ENCODE assay signal across 28 mouse cellular contexts in the genomic region with DNA sequence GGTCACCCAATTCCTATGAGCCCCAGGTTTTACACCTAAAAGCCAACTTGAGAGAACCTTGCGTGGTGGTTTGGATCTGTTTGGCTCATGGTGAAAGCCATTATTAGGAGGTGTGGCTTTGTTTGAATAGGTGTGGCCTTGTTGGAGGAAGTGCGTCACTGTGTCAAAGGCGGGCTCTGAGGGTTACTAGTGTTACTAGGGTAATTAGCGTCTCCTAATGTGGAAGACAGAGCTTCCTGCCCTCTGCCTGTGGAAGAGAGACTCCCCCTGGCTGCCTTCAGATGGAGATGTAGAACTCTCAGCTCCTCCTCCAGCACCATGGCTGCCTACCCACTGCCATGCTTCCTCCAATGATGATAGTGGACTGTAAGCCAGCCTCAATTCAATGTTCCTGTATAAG. TPM values are rescaled to one million over a fixed set of nuclear protein-coding genes. Genes with fewer than 3 reads are reported as not detected.
DNase-seq lines count a peak whose midpoint lies in the region; ATAC-seq and TF ChIP-seq lines count a peak whose summit lies in the region.
"Had no signal": no experiment of that assay in that cellular context is flagged by ENCODE, and none has a peak within 500 bp of the region (broad histone marks: within the 10 kb centered on the region; RNA-seq: fewer than 3 reads in every experiment).

No protein-coding gene starts in this region.

- no peak for TF ChIP-seq EP300 in heart, adult 2 months (IDR thresholded peaks at IDR 0.05; ENCODE audit: insufficient read depth, low read depth, low read length)

- no peaks in the 10 kb centered on the region for H3K79me2 ChIP-seq in heart, adult 2 months (replicated peaks; ENCODE audit: control insufficient read depth, insufficient read depth, low read length)

- no peak overlapping the region for H3K27ac ChIP-seq in heart, adult 2 months
- H3K27ac ChIP-seq: embryonic facial prominence, embryonic 12.5 days; embryonic facial prominence, embryonic 15.5 days; heart, embryonic 15.5 days; hindbrain, embryonic 14.5 days; hindbrain, postnatal 0 days had no signal

- intact Hi-C loops in heart, adult 2 months (cut with DNase I): no loop called here
- intact Hi-C loops in heart, postnatal 25 days (cut with DNase I): no loop called here

- no peaks in the 10 kb centered on the region for H3K36me3 ChIP-seq in heart, adult 2 months (ENCODE audit: control insufficient read depth, insufficient read depth, low read length)
- H3K36me3 ChIP-seq: embryonic facial prominence, embryonic 12.5 days; embryonic facial prominence, embryonic 15.5 days; heart, embryonic 12.5 days; heart, embryonic 15.5 days had no signal

- TF ChIP-seq CTCF in heart, adult 2 months (IDR thresholded peaks at IDR 0.05): peak; percentile 45

- no peak overlapping the region for H3K4me3 ChIP-seq in heart, adult 2 months
- H3K4me3 ChIP-seq: embryonic facial prominence, embryonic 12.5 days; embryonic facial prominence, embryonic 15.5 days; heart, embryonic 12.5 days; heart, embryonic 15.5 days had no signal

- H3K27me3 ChIP-seq in heart, adult 2 months (ENCODE audit: control insufficient read depth, insufficient read depth, low read length): no peaks in the 10 kb centered on the region
- H3K27me3 ChIP-seq: embryonic facial prominence, embryonic 12.5 days; embryonic facial prominence, embryonic 15.5 days; heart, embryonic 12.5 days; heart, embryonic 15.5 days had no signal

- H3K9ac ChIP-seq in heart, adult 2 months (ENCODE audit: low read depth, low read length): no peak overlapping the region
- H3K9ac ChIP-seq: embryonic facial prominence, embryonic 12.5 days; embryonic facial prominence, embryonic 15.5 days; forebrain, postnatal 0 days; heart, embryonic 12.5 days; heart, embryonic 15.5 days; hindbrain, embryonic 14.5 days had no signal

- no peak for DNase-seq in heart, adult 2 months
- no peak for DNase-seq in heart, postnatal 25 days (ENCODE audit: low spot score)
- DNase-seq in 416B (ENCODE audit: low read depth) (peak; percentile 61), R1 (ENCODE audit: low read depth, low spot score) (peak; percentile 91)
- DNase-seq in adrenal gland, postnatal 4 days (ENCODE audit: low spot score in 2 of 2): no peak
- no peak for DNase-seq in layer of hippocampus, adult 9-10 months (ENCODE audit: low spot score)
- no peak for DNase-seq in urinary bladder, postnatal 14 days (ENCODE audit: low spot score)
- DNase-seq: adrenal gland, adult 2 months; adrenal gland, postnatal 14 days; cerebellum, adult 18-20 months; cerebellum, adult 9-10 months; cerebellum, postnatal 14 days; forebrain, postnatal 0 days; gastrocnemius, postnatal 36 days; heart, adult 11 months; heart, postnatal 10 days; heart, postnatal 4 days; kidney, adult 11 months had no signal

- H3K4me1 ChIP-seq in heart, adult 2 months (ENCODE audit: control insufficient read depth, insufficient read depth, low read length): peaks cover 1% of the 10 kb centered on the region; the same call in 1 of the 2 replicates
- H3K4me1 ChIP-seq: embryonic facial prominence, embryonic 12.5 days; embryonic facial prominence, embryonic 15.5 days; heart, embryonic 15.5 days had no signal

- ATAC-seq in granulocyte monocyte progenitor cell, adult 5-6 weeks (replicated peaks; ENCODE audit: poor library complexity, severe bottlenecking): 0 out of 2 replicates have a peak, but pooled peaks have one; percentile 14
- ATAC-seq: CD4-positive, CD25-positive, alpha-beta regulatory T cell, adult 4 months; forebrain, embryonic 14.5 days; forebrain, postnatal 0 days; hindbrain, postnatal 0 days; inflammation-experienced regulatory T-cells, adult 6 months had no signal

- no peak for TF ChIP-seq POLR2A in heart, adult 2 months (IDR thresholded peaks at IDR 0.05; ENCODE audit: insufficient read depth, low read depth, low read length)

- WGBS in heart, adult 2 months: 76% methylated on average over 4 of the region's 4 CpGs

RNA-seq across cellular contexts. Expression of a gene that starts 13.1 kb away (rescaled TPM):
- 1 to 10 TPM; 6.6 to 6.8 TPM for total RNA-seq in heart, adult 2 months (2021)
- polyA plus RNA-seq in heart, adult 2 months (2012; rRNA removed): 6.1 and 8.6 TPM in 2 replicates
- total RNA-seq in heart, postnatal 25 days (2021): 1 to 10 TPM; 5.6 to 6.2 TPM
- 1.6 and 1.7 TPM in 2 replicates for total RNA-seq in granulocyte monocyte progenitor cell, adult 5-6 weeks (2014; fragmentation: Nextera tagmentation)
- total RNA-seq in granulocyte monocyte progenitor cell, adult 5-6 weeks (2017): 2.1 and 4.3 TPM in 2 replicates
- 1 to 10 TPM; 5.1 to 6.1 TPM for total RNA-seq in adrenal gland, postnatal 4 days (2021)

RNA-seq across cellular contexts. Expression of a gene that starts 41.7 kb away (rescaled TPM):
- 10 to 100 TPM in 1 of 2 experiments, 1 to 10 TPM in 1; 8.9 to 10.5 TPM for total RNA-seq in heart, adult 2 months (2021)
- polyA plus RNA-seq in heart, adult 2 months (2012; rRNA removed): 5.0 and 8.6 TPM in 2 replicates
- 10 to 100 TPM in 1 of 2 experiments, 1 to 10 TPM in 1; 8.2 to 10.4 TPM for total RNA-seq in heart, postnatal 25 days (2021)
- total RNA-seq in granulocyte monocyte progenitor cell, adult 5-6 weeks (2014; fragmentation: Nextera tagmentation): 7.3 and 11.2 TPM in 2 replicates
- total RNA-seq in granulocyte monocyte progenitor cell, adult 5-6 weeks (2017): 8.2 and 11.4 TPM in 2 replicates
- 10 to 100 TPM in 1 of 2 experiments, 1 to 10 TPM in 1; 9.5 to 12.0 TPM for total RNA-seq in adrenal gland, postnatal 4 days (2021)

RNA-seq across cellular contexts. Expression of a gene that starts 42.9 kb away (rescaled TPM):
- total RNA-seq in heart, adult 2 months (2021): 1 to 10 TPM; 3.0 to 6.6 TPM
- polyA plus RNA-seq in heart, adult 2 months (2012; rRNA removed): 3.1 and 4.2 TPM in 2 replicates
- 1 to 10 TPM; 4.9 to 6.0 TPM for total RNA-seq in heart, postnatal 25 days (2021)
- total RNA-seq in granulocyte monocyte progenitor cell, adult 5-6 weeks (2014; fragmentation: Nextera tagmentation): 1.5 and 9.1 TPM in 2 replicates
- 2.3 and 9.8 TPM in 2 replicates for total RNA-seq in granulocyte monocyte progenitor cell, adult 5-6 weeks (2017)
- 10 to 100 TPM; 15.5 to 17.9 TPM for total RNA-seq in adrenal gland, postnatal 4 days (2021)

Comparison
In these comparisons a context has a peak if more than half of its experiments do, and no peak if none do; other contexts are left out.
1. DNase-seq: peak in 416B (single experiment) and R1 (single experiment); none in heart, adult 2 months (0 of 2), heart, postnatal 25 days (single experiment), adrenal gland, postnatal 4 days (0 of 2), layer of hippocampus, adult 9-10 months (single experiment) and urinary bladder, postnatal 14 days (single experiment).